Mouse (Mus musculus): ENCODE measurements around the gene Gja10. TPM values are rescaled to one million over a fixed set of nuclear protein-coding genes. Genes with fewer than 3 reads are reported as not detected.

Gja10 gene
- not detected in 2 replicates for polyA plus RNA-seq (2015; fragmentation: Nextera tagmentation; extraction: Ambion mirVana)

- Histone ChIP-seq H3K4me1 (replicated peaks; ENCODE audit: control insufficient read depth, insufficient read depth, low read length) (no peaks in the 10 kb centered on the region), H3K9ac (ENCODE audit: low read length) (no peak within 1 kb of the TSS), H3K4me3 (ENCODE audit: low read length) (no peak within 1 kb of the TSS), H3K9me3 (ENCODE audit: control insufficient read depth, low read length) (no peaks in the 10 kb centered on the region), H3K27ac (ENCODE audit: low read length) (no peak within 1 kb of the TSS), H3K36me3 (ENCODE audit: control insufficient read depth, insufficient read depth, low read length) (no peaks in the 10 kb centered on the region), H3K27me3 (ENCODE audit: control insufficient read depth, insufficient read depth, low read depth, low read length) (no peaks in the 10 kb centered on the region), H3K4me2 (ENCODE audit: low read depth, low read length) (no peak within 1 kb of the TSS)
- no peak for ATAC-seq (ENCODE audit: low read depth)
- WGBS = 60% methylated on average over 3 of the region's 3 CpGs
Observed at GRCm38 (mm10) chr4:32602660-32603059, at the start of gene Gja10. Gja10 (minus strand) TSS chr4:32602760.

GRCm38 (mm10) chr4:32651669-32652068 lies 49.1 kb upstream of the Gja10 start:
- no peaks in the 10 kb centered on the region for H3K9me3 ChIP-seq (ENCODE audit: control insufficient read depth, low read length)
- no peak overlapping the region for H3K4me3 ChIP-seq (ENCODE audit: low read length)
- H3K4me2 ChIP-seq (ENCODE audit: low read depth, low read length) = no peak overlapping the region
- no peak for ATAC-seq (ENCODE audit: low read depth)
- 66% methylated on average over 5 of the region's 5 CpGs for WGBS
- no peaks in the 10 kb centered on the region for H3K27me3 ChIP-seq (ENCODE audit: control insufficient read depth, insufficient read depth, low read depth, low read length)
- peaks cover 4% of the 10 kb centered on the region for H3K4me1 ChIP-seq (replicated peaks; ENCODE audit: control insufficient read depth, insufficient read depth, low read length)
- H3K27ac ChIP-seq (ENCODE audit: low read length) = no peak overlapping the region
- no peak overlapping the region for H3K9ac ChIP-seq (ENCODE audit: low read length)
- H3K36me3 ChIP-seq (ENCODE audit: control insufficient read depth, insufficient read depth, low read length) = peaks cover 16% of the 10 kb centered on the region; the same call in 1 of the 2 replicates

GRCm38 (mm10) chr4:32621637-32622036 lies 19.1 kb upstream of the Gja10 start:
- Histone ChIP-seq H3K4me3 (ENCODE audit: low read length) (no peak overlapping the region), H3K36me3 (ENCODE audit: control insufficient read depth, insufficient read depth, low read length) (no peaks in the 10 kb centered on the region), H3K4me2 (ENCODE audit: low read depth, low read length) (no peak overlapping the region), H3K9ac (ENCODE audit: low read length) (no peak overlapping the region), H3K27ac (ENCODE audit: low read length) (no peak overlapping the region), H3K4me1 (replicated peaks; ENCODE audit: control insufficient read depth, insufficient read depth, low read length) (no peaks in the 10 kb centered on the region; the same call in none of the 2 replicates), H3K27me3 (ENCODE audit: control insufficient read depth, insufficient read depth, low read depth, low read length) (no peaks in the 10 kb centered on the region), H3K9me3 (ENCODE audit: control insufficient read depth, low read length) (no peaks in the 10 kb centered on the region)
- ATAC-seq (ENCODE audit: low read depth) = peak; percentile 75

- peaks cover 11% of the 10 kb centered on the region for H3K4me1 ChIP-seq (replicated peaks; ENCODE audit: control insufficient read depth, insufficient read depth, low read length)
- H3K27ac ChIP-seq (ENCODE audit: low read length) = peak within 1 kb of the TSS; percentile 81
- peak within 1 kb of the TSS; percentile 93 for H3K4me3 ChIP-seq (ENCODE audit: low read length)
- no peaks in the 10 kb centered on the region for H3K36me3 ChIP-seq (ENCODE audit: control insufficient read depth, insufficient read depth, low read length)
- no peaks in the 10 kb centered on the region for H3K27me3 ChIP-seq (ENCODE audit: control insufficient read depth, insufficient read depth, low read depth, low read length)
- WGBS = under 1% methylated on average over 58 of the region's 67 CpGs
- no peaks in the 10 kb centered on the region for H3K9me3 ChIP-seq (ENCODE audit: control insufficient read depth, low read length)
- peak; percentile 99 for ATAC-seq (ENCODE audit: low read depth)
- peak within 1 kb of the TSS; percentile 85 for H3K4me2 ChIP-seq (ENCODE audit: low read depth, low read length)
- peak within 1 kb of the TSS; percentile 89 for H3K9ac ChIP-seq (ENCODE audit: low read length)
Observed at GRCm38 (mm10) chr4:32615034-32615881, 12.7 kb upstream of the Gja10 start, which contains the start of gene Casp8ap2. Casp8ap2 (plus strand) TSS chr4:32615451.

GRCm38 (mm10) chr4:32601135-32601534 lies 1.4 kb downstream of the Gja10 start:
- no peak overlapping the region for H3K27ac ChIP-seq (ENCODE audit: low read length)
- H3K4me1 ChIP-seq (replicated peaks; ENCODE audit: control insufficient read depth, insufficient read depth, low read length) = no peaks in the 10 kb centered on the region
- no peak overlapping the region for H3K9ac ChIP-seq (ENCODE audit: low read length)
- H3K27me3 ChIP-seq (ENCODE audit: control insufficient read depth, insufficient read depth, low read depth, low read length) = no peaks in the 10 kb centered on the region
- H3K9me3 ChIP-seq (ENCODE audit: control insufficient read depth, low read length) = no peaks in the 10 kb centered on the region
- no peaks in the 10 kb centered on the region for H3K36me3 ChIP-seq (ENCODE audit: control insufficient read depth, insufficient read depth, low read length)
- no peak overlapping the region for H3K4me2 ChIP-seq (ENCODE audit: low read depth, low read length)
- no peak for ATAC-seq (ENCODE audit: low read depth)
- H3K4me3 ChIP-seq (ENCODE audit: low read length) = no peak overlapping the region
- WGBS = 21% methylated on average over 12 of the region's 12 CpGs

- Histone ChIP-seq H3K27me3 (ENCODE audit: control insufficient read depth, insufficient read depth, low read depth, low read length) (no peaks in the 10 kb centered on the region), H3K9me3 (ENCODE audit: control insufficient read depth, low read length) (no peaks in the 10 kb centered on the region), H3K27ac (ENCODE audit: low read length) (no peak overlapping the region), H3K4me3 (ENCODE audit: low read length) (no peak overlapping the region), H3K9ac (ENCODE audit: low read length) (no peak overlapping the region), H3K36me3 (ENCODE audit: control insufficient read depth, insufficient read depth, low read length) (no peaks in the 10 kb centered on the region), H3K4me2 (ENCODE audit: low read depth, low read length) (no peak overlapping the region), H3K4me1 (replicated peaks; ENCODE audit: control insufficient read depth, insufficient read depth, low read length) (no peaks in the 10 kb centered on the region)
- WGBS = 80% methylated on average over 6 of the region's 6 CpGs
- no peak for ATAC-seq (ENCODE audit: low read depth)
Observed at GRCm38 (mm10) chr4:32588237-32588636, 14.3 kb downstream of the Gja10 start.

GRCm38 (mm10) chr4:32587543-32587942 lies 15.0 kb downstream of the Gja10 start:
- H3K4me2 ChIP-seq (ENCODE audit: low read depth, low read length) = no peak overlapping the region

GRCm38 (mm10) chr4:32586596-32586995 lies 16.0 kb downstream of the Gja10 start:
- Histone ChIP-seq H3K4me2 (ENCODE audit: low read depth, low read length) (no peak overlapping the region), H3K9me3 (ENCODE audit: control insufficient read depth, low read length) (no peaks in the 10 kb centered on the region), H3K27ac (ENCODE audit: low read length) (no peak overlapping the region), H3K9ac (ENCODE audit: low read length) (no peak overlapping the region), H3K4me3 (ENCODE audit: low read length) (no peak overlapping the region), H3K4me1 (replicated peaks; ENCODE audit: control insufficient read depth, insufficient read depth, low read length) (no peaks in the 10 kb centered on the region), H3K27me3 (ENCODE audit: control insufficient read depth, insufficient read depth, low read depth, low read length) (no peaks in the 10 kb centered on the region), H3K36me3 (ENCODE audit: control insufficient read depth, insufficient read depth, low read length) (no peaks in the 10 kb centered on the region)
- WGBS = 10% methylated on average over 9 of the region's 9 CpGs
- no peak for ATAC-seq (ENCODE audit: low read depth)

More at GRCm38 (mm10) chr4:32587543-32587942, 15.0 kb downstream of the Gja10 start:
- ATAC-seq (ENCODE audit: low read depth) = no peak
- Histone ChIP-seq H3K27me3 (ENCODE audit: control insufficient read depth, insufficient read depth, low read depth, low read length) (no peaks in the 10 kb centered on the region), H3K36me3 (ENCODE audit: control insufficient read depth, insufficient read depth, low read length) (no peaks in the 10 kb centered on the region), H3K27ac (ENCODE audit: low read length) (no peak overlapping the region), H3K4me1 (replicated peaks; ENCODE audit: control insufficient read depth, insufficient read depth, low read length) (no peaks in the 10 kb centered on the region), H3K9me3 (ENCODE audit: control insufficient read depth, low read length) (no peaks in the 10 kb centered on the region), H3K9ac (ENCODE audit: low read length) (no peak overlapping the region), H3K4me3 (ENCODE audit: low read length) (no peak overlapping the region)
- 84% methylated on average over 5 of the region's 5 CpGs for WGBS

- Histone ChIP-seq H3K9ac (ENCODE audit: low read length) (no peak overlapping the region), H3K4me3 (ENCODE audit: low read length) (no peak overlapping the region), H3K9me3 (ENCODE audit: control insufficient read depth, low read length) (no peaks in the 10 kb centered on the region), H3K27me3 (ENCODE audit: control insufficient read depth, insufficient read depth, low read depth, low read length) (no peaks in the 10 kb centered on the region), H3K4me2 (ENCODE audit: low read depth, low read length) (no peak overlapping the region), H3K27ac (ENCODE audit: low read length) (no peak overlapping the region), H3K4me1 (replicated peaks; ENCODE audit: control insufficient read depth, insufficient read depth, low read length) (no peaks in the 10 kb centered on the region), H3K36me3 (ENCODE audit: control insufficient read depth, insufficient read depth, low read length) (peaks cover 2% of the 10 kb centered on the region; the same call in 1 of the 2 replicates)
- 46% methylated on average over 6 of the region's 6 CpGs for WGBS
- ATAC-seq (ENCODE audit: low read depth) = peak; percentile 54; the same call in 1 of the 2 replicates
Observed at GRCm38 (mm10) chr4:32584181-32584580, 18.4 kb downstream of the Gja10 start.
